Mouse (Mus musculus): Measurements from ENCODE around the gene Zfp804a. TPM values are rescaled to one million over a fixed set of nuclear protein-coding genes. Genes with fewer than 3 reads are reported as not detected.

The Zfp804a gene
- 0.48 and 0.96 TPM in 2 replicates for polyA plus RNA-seq (2014; fragmentation: Nextera tagmentation; extraction: Ambion mirVana)

DNA sequence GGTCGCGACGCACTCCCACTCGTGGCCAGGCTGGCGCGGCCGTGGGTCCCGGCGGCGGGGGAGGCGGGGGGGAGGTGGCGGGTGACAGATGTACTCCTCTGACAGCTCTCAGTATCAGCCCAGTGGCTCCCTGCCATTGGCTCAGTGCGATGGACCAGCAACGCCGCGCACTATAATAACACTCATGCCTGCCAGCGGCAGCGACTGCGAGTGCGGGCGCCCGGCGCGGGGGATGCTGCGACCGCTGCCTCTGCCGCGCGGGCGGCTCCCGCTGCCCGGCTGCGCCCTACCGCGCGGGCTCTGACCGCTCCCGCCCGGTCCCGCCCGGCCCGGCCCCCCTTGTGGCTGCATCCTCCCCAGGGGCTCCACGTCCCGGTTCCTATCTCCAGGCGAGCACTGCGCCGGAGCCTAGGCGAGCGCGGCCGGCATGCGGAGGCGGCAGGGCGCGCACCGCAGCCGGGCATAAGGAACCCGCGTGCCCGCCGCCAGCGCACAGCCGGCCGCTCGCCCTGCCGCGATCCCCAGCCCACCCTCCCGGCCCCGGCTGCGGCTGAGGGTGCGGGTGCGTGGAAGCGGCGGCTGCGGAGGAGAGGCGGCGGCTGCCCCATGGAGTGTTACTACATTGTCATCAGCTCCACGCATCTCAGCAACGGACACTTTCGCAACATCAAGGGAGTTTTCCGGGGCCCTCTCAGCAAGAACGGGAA lies at the start of gene Zfp804a:
Zfp804a (plus strand) TSS at position 38 of the 707 bp plus-strand sequence.
- H3K4me2 ChIP-seq (ENCODE audit: low read depth, severe bottlenecking), result peak within 1 kb of the TSS; percentile 97
- no peaks in the 10 kb centered on the region for H3K4me1 ChIP-seq (ENCODE audit: control insufficient read depth, insufficient read depth, low read length)
- peak within 1 kb of the TSS; percentile 41 for H3K9ac ChIP-seq (ENCODE audit: low read length)
- H3K4me3 ChIP-seq (ENCODE audit: low read depth, low read length), result peak within 1 kb of the TSS; percentile 51
- H3K27me3 ChIP-seq (ENCODE audit: control insufficient read depth, insufficient read depth, low read length), result peaks cover 29% of the 10 kb centered on the region
- under 1% methylated on average over 58 of the region's 82 CpGs for WGBS
- no peak within 1 kb of the TSS for H3K27ac ChIP-seq (replicated peaks; ENCODE audit: low read depth, low read length)
- DNase-seq (ENCODE audit: low spot score) (peak; percentile 63), ATAC-seq (ENCODE audit: insufficient number of reproducible peaks, low FRiP score, low TSS enrichment, low read depth) (peak; percentile 72)
- no peaks in the 10 kb centered on the region for H3K36me3 ChIP-seq (ENCODE audit: control insufficient read depth, insufficient read depth, low read length)
- no peaks in the 10 kb centered on the region for H3K9me3 ChIP-seq (ENCODE audit: control insufficient read depth, low read length)

DNA sequence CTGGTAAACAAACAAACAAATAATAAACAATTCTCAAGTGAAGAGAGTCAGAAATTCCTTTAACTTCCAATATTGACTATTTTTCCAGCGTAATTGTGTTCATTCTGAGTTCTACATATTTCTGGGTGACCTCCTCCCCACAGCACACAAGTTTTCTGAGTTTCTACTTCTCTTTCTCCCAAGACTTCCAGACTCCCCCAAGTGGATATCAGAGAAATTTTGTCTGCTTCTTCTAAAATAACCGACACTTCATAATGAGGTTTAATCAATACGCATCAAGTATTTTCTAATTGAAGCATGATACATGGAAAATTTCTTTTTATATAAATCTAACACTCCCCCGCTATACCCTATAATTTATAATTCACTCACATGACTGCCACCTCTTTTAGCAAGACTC lies 1.4 kb upstream of the Zfp804a start:
- Histone ChIP-seq H3K9ac (ENCODE audit: low read length) (no peak overlapping the region), H3K4me3 (ENCODE audit: low read depth, low read length) (no peak overlapping the region), H3K27me3 (ENCODE audit: control insufficient read depth, insufficient read depth, low read length) (peaks cover 29% of the 10 kb centered on the region), H3K9me3 (ENCODE audit: control insufficient read depth, low read length) (no peaks in the 10 kb centered on the region), H3K4me1 (ENCODE audit: control insufficient read depth, insufficient read depth, low read length) (no peaks in the 10 kb centered on the region), H3K36me3 (ENCODE audit: control insufficient read depth, insufficient read depth, low read length) (no peaks in the 10 kb centered on the region), H3K4me2 (ENCODE audit: low read depth, severe bottlenecking) (no peak overlapping the region), H3K27ac (replicated peaks; ENCODE audit: low read depth, low read length) (no peak overlapping the region)
- ATAC-seq (ENCODE audit: insufficient number of reproducible peaks, low FRiP score, low TSS enrichment, low read depth), result no peak
- WGBS, result 67% methylated on average over 4 of the region's 4 CpGs
- no peak for DNase-seq (ENCODE audit: low spot score)

DNA sequence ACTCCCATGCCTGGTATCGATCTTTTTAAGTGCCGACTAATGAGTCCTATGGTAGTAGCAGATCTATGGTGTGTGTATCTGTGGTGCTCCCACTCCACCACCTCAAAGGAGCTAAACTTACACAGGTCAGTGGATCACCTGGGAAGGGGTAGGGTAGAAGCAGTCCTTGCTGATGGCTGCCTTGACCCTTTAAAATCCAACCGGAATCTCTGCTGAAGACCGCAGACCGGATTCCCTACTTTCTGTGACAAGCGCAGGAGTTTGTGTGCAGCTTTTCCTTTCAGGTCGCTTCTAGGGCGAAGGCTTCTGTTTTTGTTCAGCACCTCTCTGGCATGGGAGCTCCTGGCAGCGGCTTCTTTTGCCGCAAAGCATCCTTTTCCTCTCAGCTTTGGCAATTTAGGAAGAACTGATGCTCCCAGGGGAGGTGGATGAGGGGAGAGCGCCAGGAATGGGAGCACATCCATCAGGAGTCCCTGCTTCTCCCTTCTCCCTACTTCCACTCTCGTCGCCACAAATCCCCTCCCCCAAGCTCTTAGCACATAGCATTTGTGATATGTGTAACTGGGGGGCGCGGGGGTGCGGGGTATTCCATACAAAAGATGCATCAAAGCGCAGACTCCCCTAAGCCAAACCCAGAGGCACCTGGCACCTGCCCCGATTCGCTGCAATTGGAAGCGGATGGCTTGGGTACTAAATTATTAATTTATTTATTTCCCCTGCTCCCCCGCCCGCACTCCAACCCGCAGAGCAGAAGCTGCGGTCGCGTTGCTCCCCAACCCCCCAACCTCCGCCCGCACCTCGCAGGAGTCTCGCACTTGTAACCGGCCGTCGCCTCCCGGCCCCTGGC lies 461 bp upstream of the Zfp804a start:
- Histone ChIP-seq H3K27ac (replicated peaks; ENCODE audit: low read depth, low read length) (no peak overlapping the region), H3K4me3 (ENCODE audit: low read depth, low read length) (peak overlapping the region; percentile 51), H3K9ac (ENCODE audit: low read length) (no peak overlapping the region; the same call in 1 of the 2 replicates), H3K27me3 (ENCODE audit: control insufficient read depth, insufficient read depth, low read length) (peaks cover 29% of the 10 kb centered on the region), H3K4me1 (ENCODE audit: control insufficient read depth, insufficient read depth, low read length) (no peaks in the 10 kb centered on the region), H3K4me2 (ENCODE audit: low read depth, severe bottlenecking) (peak overlapping the region; percentile 97), H3K9me3 (ENCODE audit: control insufficient read depth, low read length) (no peaks in the 10 kb centered on the region), H3K36me3 (ENCODE audit: control insufficient read depth, insufficient read depth, low read length) (no peaks in the 10 kb centered on the region)
- whole genome bisulfite sequencing, result 3% methylated on average over 34 of the region's 34 CpGs
- DNase-seq (ENCODE audit: low spot score) (peak; percentile 36), ATAC-seq (ENCODE audit: insufficient number of reproducible peaks, low FRiP score, low TSS enrichment, low read depth) (peak; percentile 49; the same call in 1 of the 2 replicates)

DNA sequence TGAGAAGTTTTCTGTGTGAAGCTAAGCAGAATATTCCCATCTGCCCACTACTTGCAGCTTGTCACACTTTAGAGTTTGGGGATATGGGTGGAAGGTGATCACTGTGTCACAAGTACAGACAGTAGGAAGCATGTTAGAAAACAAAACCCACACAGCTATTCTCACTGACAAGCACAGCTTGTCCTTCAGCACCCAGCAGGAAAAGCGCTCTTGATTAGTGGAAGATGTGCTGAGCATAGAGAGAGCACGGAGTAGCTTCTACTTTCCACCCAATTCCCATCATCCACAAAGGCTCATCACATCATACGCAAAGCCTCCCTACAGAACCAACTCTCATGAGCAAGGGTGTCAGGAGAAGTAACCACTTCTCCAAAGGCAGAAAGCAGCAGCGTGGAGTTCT lies 1.4 kb downstream of the Zfp804a start:
- H3K9me3 ChIP-seq (ENCODE audit: control insufficient read depth, low read length), result no peaks in the 10 kb centered on the region
- DNase-seq (ENCODE audit: low spot score) (no peak), ATAC-seq (ENCODE audit: insufficient number of reproducible peaks, low FRiP score, low TSS enrichment, low read depth) (no peak)
- H3K4me2 ChIP-seq (ENCODE audit: low read depth, severe bottlenecking), result no peak overlapping the region; the same call in 1 of the 2 replicates
- no peaks in the 10 kb centered on the region for H3K36me3 ChIP-seq (ENCODE audit: control insufficient read depth, insufficient read depth, low read length)
- H3K27me3 ChIP-seq (ENCODE audit: control insufficient read depth, insufficient read depth, low read length), result peaks cover 29% of the 10 kb centered on the region
- 56% methylated on average over 4 of the region's 4 CpGs for WGBS
- no peak overlapping the region for H3K27ac ChIP-seq (replicated peaks; ENCODE audit: low read depth, low read length)
- H3K4me3 ChIP-seq (ENCODE audit: low read depth, low read length), result no peak overlapping the region
- no peak overlapping the region for H3K9ac ChIP-seq (ENCODE audit: low read length)
- H3K4me1 ChIP-seq (ENCODE audit: control insufficient read depth, insufficient read depth, low read length), result no peaks in the 10 kb centered on the region

DNA sequence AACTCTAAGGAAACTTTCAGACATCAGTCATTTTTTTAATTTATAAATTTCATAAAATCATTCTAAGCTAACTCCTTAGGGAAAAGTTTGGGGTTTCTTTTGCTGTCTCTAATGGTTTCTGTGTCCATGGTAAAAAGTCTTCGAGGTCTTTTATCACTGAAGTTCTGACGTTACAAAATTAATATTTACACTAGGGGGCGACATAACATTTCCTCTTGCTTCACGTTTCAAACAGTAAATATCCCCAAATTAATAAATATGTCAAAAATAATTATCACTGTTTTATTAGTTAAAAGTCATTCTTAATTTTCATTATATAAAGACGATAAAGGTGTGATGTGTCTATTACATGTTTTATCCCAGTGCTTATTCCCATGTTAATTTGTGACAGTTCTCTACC lies 11.6 kb downstream of the Zfp804a start:
- Histone ChIP-seq H3K4me3 (ENCODE audit: low read depth, low read length) (no peak overlapping the region), H3K27ac (replicated peaks; ENCODE audit: low read depth, low read length) (no peak overlapping the region), H3K36me3 (ENCODE audit: control insufficient read depth, insufficient read depth, low read length) (no peaks in the 10 kb centered on the region), H3K9ac (ENCODE audit: low read length) (no peak overlapping the region), H3K4me1 (ENCODE audit: control insufficient read depth, insufficient read depth, low read length) (no peaks in the 10 kb centered on the region), H3K9me3 (ENCODE audit: control insufficient read depth, low read length) (no peaks in the 10 kb centered on the region), H3K4me2 (ENCODE audit: low read depth, severe bottlenecking) (no peak overlapping the region), H3K27me3 (ENCODE audit: control insufficient read depth, insufficient read depth, low read length) (no peaks in the 10 kb centered on the region)
- no peak for DNase-seq (ENCODE audit: low spot score)
- WGBS, result 38% methylated on average over 5 of the region's 5 CpGs
- ATAC-seq (ENCODE audit: insufficient number of reproducible peaks, low FRiP score, low TSS enrichment, low read depth), result no peak

DNA sequence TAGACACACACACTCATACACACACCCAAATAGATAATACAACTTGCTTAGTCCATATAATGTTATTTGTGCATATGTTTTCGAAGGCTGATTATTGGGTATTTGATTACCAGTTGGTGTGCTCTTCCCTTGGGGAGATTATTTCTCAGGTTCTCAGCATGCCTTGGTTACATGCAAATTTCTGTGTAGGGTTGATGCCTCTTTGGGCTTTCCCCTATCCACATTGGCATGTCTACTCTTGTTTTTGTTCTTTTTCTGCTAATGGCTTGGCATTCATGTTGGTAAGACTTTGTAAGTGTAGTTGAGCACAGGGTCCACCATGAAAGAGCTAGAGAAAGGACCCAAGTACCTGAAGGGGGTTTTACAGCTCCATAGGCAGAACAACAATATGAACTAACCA lies 14.9 kb downstream of the Zfp804a start:
- WGBS, result 80% methylated on average over 1 of the region's 1 CpGs

DNA sequence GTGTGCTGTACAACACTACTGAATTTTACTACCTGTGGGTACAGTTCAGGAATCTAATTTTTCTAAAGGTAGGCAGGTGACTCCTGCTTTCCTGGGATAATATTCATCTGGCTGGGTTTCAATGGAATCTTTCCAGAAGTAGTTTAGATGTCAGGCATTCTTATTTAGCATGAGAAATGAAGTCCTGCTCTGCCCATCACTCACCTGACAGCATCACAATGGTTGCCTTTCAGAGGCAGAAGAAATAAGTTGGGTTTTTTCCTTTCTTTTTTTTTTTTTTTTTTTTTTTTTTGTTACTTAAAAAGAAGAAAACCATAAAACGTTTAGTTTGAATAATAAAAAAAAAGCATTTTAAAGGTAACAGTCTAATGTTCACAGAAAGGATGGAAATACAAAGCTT lies 16.1 kb downstream of the Zfp804a start:
- no peaks in the 10 kb centered on the region for H3K36me3 ChIP-seq (ENCODE audit: control insufficient read depth, insufficient read depth, low read length)
- no peaks in the 10 kb centered on the region for H3K4me1 ChIP-seq (ENCODE audit: control insufficient read depth, insufficient read depth, low read length)
- H3K9ac ChIP-seq (ENCODE audit: low read length), result no peak overlapping the region
- no peaks in the 10 kb centered on the region for H3K27me3 ChIP-seq (ENCODE audit: control insufficient read depth, insufficient read depth, low read length)
- no peak overlapping the region for H3K4me2 ChIP-seq (ENCODE audit: low read depth, severe bottlenecking)
- no peaks in the 10 kb centered on the region for H3K9me3 ChIP-seq (ENCODE audit: control insufficient read depth, low read length)
- WGBS, result 81% methylated on average over 1 of the region's 1 CpGs
- DNase-seq (ENCODE audit: low spot score) (no peak), ATAC-seq (ENCODE audit: insufficient number of reproducible peaks, low FRiP score, low TSS enrichment, low read depth) (no peak)
- H3K27ac ChIP-seq (replicated peaks; ENCODE audit: low read depth, low read length), result no peak overlapping the region
- H3K4me3 ChIP-seq (ENCODE audit: low read depth, low read length), result no peak overlapping the region

More for the DNA sequence above, 14.9 kb downstream of the Zfp804a start:
- Histone ChIP-seq H3K9ac (ENCODE audit: low read length) (no peak overlapping the region), H3K4me1 (ENCODE audit: control insufficient read depth, insufficient read depth, low read length) (no peaks in the 10 kb centered on the region), H3K4me3 (ENCODE audit: low read depth, low read length) (no peak overlapping the region), H3K27ac (replicated peaks; ENCODE audit: low read depth, low read length) (no peak overlapping the region), H3K27me3 (ENCODE audit: control insufficient read depth, insufficient read depth, low read length) (no peaks in the 10 kb centered on the region), H3K36me3 (ENCODE audit: control insufficient read depth, insufficient read depth, low read length) (no peaks in the 10 kb centered on the region), H3K9me3 (ENCODE audit: control insufficient read depth, low read length) (no peaks in the 10 kb centered on the region), H3K4me2 (ENCODE audit: low read depth, severe bottlenecking) (no peak overlapping the region)
- DNase-seq (ENCODE audit: low spot score), result no peak
- ATAC-seq (ENCODE audit: insufficient number of reproducible peaks, low FRiP score, low TSS enrichment, low read depth), result no peak

DNA sequence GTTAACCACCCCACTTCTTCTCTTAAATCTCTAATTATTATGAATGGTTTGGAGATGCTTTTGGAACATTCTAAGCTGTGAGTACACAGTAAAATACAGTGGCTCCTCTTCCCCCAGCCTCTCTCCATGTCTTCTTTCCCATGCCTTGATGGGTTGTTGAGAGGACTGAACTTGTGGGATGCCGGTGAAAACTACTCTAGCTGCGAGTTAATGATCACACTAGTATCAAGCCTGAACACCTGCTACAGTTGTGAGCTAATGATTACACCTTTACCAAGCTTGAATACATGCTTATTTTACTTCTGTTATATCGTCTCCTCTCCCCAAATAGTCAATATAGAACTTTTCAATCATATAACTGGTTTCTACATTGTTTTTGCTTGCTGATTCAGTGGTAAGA lies 23.9 kb downstream of the Zfp804a start:
- ATAC-seq (ENCODE audit: insufficient number of reproducible peaks, low FRiP score, low TSS enrichment, low read depth), result no peak

More for the DNA sequence above, 23.9 kb downstream of the Zfp804a start:
- DNase-seq (ENCODE audit: low spot score), result no peak
- Histone ChIP-seq H3K9me3 (ENCODE audit: control insufficient read depth, low read length) (no peaks in the 10 kb centered on the region), H3K9ac (ENCODE audit: low read length) (no peak overlapping the region), H3K4me1 (ENCODE audit: control insufficient read depth, insufficient read depth, low read length) (no peaks in the 10 kb centered on the region), H3K27ac (replicated peaks; ENCODE audit: low read depth, low read length) (no peak overlapping the region), H3K4me3 (ENCODE audit: low read depth, low read length) (no peak overlapping the region), H3K4me2 (ENCODE audit: low read depth, severe bottlenecking) (no peak overlapping the region), H3K36me3 (ENCODE audit: control insufficient read depth, insufficient read depth, low read length) (no peaks in the 10 kb centered on the region), H3K27me3 (ENCODE audit: control insufficient read depth, insufficient read depth, low read length) (no peaks in the 10 kb centered on the region)
- WGBS, result 80% methylated on average over 3 of the region's 3 CpGs
